Mouse (Mus musculus): ENCODE data around the gene Plk5. TPM values are rescaled to one million over a fixed set of nuclear protein-coding genes. Genes with fewer than 3 reads are reported as not detected.

Gene Plk5
- total and polyA plus RNA-seq, 3 experiments, result 0.19 TPM; not detected in 1

DNA sequence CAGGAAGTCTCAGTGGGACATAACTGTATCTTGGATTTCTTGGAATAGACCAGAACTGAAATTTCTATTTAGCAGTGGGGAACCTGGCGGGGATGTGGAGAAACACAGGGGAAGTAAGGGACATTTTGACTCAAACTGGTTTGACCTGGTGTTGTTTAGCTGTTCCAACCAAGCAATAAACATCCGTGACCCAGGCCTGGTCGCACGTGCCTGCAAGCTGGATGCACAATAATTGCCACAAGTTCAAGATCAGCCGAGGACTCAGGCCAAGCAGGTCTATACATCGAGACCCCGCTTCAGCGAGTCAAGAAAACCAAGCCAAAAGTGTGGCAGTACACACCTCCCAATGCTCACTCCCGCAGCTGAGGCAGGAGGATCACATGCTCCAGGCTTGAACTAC lies 15.7 kb downstream of the Plk5 start:
- Histone ChIP-seq H3K27me3 (ENCODE audit: control insufficient read depth in 1 of 2, insufficient read depth in 2 of 2, low read length in 2 of 2) (no peaks in the 10 kb centered on the region), H3K79me2 (ENCODE audit: control insufficient read depth, insufficient read depth, low read length, poor library complexity) (no peaks in the 10 kb centered on the region), H3K36me3 (ENCODE audit: control insufficient read depth in 1 of 2, insufficient read depth in 2 of 2, low read length in 2 of 2) (no peaks in the 10 kb centered on the region), H3K4me3 (ENCODE audit: control insufficient read depth in 1 of 2, insufficient read depth in 1 of 2, low read depth in 2 of 2, low read length in 2 of 2) (peak overlapping the region; percentile 56 to 73), H3K9me3 (replicated peaks; ENCODE audit: insufficient read depth, low read length) (no peaks in the 10 kb centered on the region), H3K27ac (ENCODE audit: control insufficient read depth, low read depth, low read length) (peak overlapping the region; percentile 8; the same call in 1 of the 2 replicates), H3K4me1 (ENCODE audit: control insufficient read depth in 1 of 2, insufficient read depth in 2 of 2, low read length in 2 of 2) (peaks cover 0 to 7% of the 10 kb centered on the region in 2 experiments; a peak in 1 of 4 replicates), H3K9ac (ENCODE audit: control insufficient read depth, low read depth, low read length, poor library complexity, severe bottlenecking) (peak overlapping the region; percentile 30)
- peak; percentile 59; the same call in 1 of the 2 replicates for TF ChIP-seq BHLHE40 (IDR thresholded peaks at IDR 0.05; ENCODE audit: borderline replicate concordance, low read depth, low read length)
- no peak for TF ChIP-seq ELF1 (IDR thresholded peaks at IDR 0.05; ENCODE audit: low read depth, low read length)
- 0 out of 2 replicates have a peak, but pooled peaks have one; percentile 63 for TF ChIP-seq MYC (IDR thresholded peaks at IDR 0.05; ENCODE audit: low read depth, low read length)
- DNase-seq (ENCODE audit: low read depth, low spot score), result peak; percentile 39

DNA sequence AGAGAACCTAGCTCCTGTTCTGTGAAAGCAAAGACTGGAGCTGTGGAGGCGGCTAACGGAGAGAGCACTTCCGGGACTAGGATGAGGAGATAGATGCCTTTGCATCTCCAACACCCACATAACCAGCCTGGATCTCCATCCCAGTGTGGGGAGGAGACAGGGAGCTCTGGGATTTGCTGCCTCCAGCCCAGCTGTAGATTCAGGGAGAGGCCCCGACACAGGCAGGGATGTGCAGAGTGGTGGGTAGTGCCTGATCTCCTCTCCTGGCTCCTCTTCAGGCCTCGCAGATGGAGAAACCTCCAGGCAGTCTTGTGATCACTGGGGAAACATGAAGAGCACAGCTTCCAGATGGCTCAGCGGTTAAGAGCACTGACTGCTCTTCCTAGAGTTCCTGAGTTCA lies 16.4 kb downstream of the Plk5 start:
- no peaks in the 10 kb centered on the region for H3K27me3 ChIP-seq (ENCODE audit: control insufficient read depth in 1 of 2, insufficient read depth in 2 of 2, low read length in 2 of 2)
- H3K9me3 ChIP-seq (replicated peaks; ENCODE audit: insufficient read depth, low read length), result no peaks in the 10 kb centered on the region
- no peak overlapping the region for H3K4me3 ChIP-seq (ENCODE audit: control insufficient read depth in 1 of 2, insufficient read depth in 1 of 2, low read depth in 2 of 2, low read length in 2 of 2)
- TF ChIP-seq ETS1 (IDR thresholded peaks at IDR 0.05; ENCODE audit: low read depth, low read length), result no peak
- TF ChIP-seq TBP (IDR thresholded peaks at IDR 0.05; ENCODE audit: low read depth, low read length), result no peak
- TF ChIP-seq RAD21 (IDR thresholded peaks at IDR 0.05; ENCODE audit: low read depth, low read length), result no peak
- H3K79me2 ChIP-seq (ENCODE audit: control insufficient read depth, insufficient read depth, low read length, poor library complexity), result no peaks in the 10 kb centered on the region
- no peak overlapping the region for H3K27ac ChIP-seq (ENCODE audit: control insufficient read depth, low read depth, low read length)
- H3K4me1 ChIP-seq (ENCODE audit: control insufficient read depth in 1 of 2, insufficient read depth in 2 of 2, low read length in 2 of 2), result peaks cover 0 to 7% of the 10 kb centered on the region in 2 experiments; a peak in 1 of 4 replicates
- DNase-seq (ENCODE audit: low read depth, low spot score), result no peak
- H3K9ac ChIP-seq (ENCODE audit: control insufficient read depth, low read depth, low read length, poor library complexity, severe bottlenecking), result peak overlapping the region; percentile 30
- H3K36me3 ChIP-seq (ENCODE audit: control insufficient read depth in 1 of 2, insufficient read depth in 2 of 2, low read length in 2 of 2), result no peaks in the 10 kb centered on the region

DNA sequence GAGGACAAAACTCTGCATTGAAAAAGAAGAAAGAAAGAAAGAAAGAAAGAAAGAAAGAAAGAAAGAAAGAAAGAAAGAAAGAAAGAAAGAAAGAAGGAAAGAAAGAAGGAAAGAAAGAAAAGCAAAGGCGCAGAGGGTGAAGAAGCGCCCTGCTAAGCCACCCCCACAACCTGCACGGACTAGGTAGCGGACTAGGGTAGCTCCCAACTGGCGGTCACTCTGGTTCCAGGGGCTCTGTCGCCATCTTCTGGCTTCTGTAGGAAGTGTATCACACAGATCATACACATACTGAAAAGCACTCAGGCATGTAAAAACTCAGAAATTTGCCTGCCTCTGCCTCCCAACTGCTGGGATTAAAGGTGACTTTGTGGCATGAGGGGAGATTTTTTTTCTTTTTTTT lies 17.8 kb downstream of the Plk5 start:
- DNase-seq (ENCODE audit: low read depth, low spot score), result peak; percentile 90
- Histone ChIP-seq H3K36me3 (ENCODE audit: control insufficient read depth in 1 of 2, insufficient read depth in 2 of 2, low read length in 2 of 2) (no peaks in the 10 kb centered on the region), H3K27me3 (ENCODE audit: control insufficient read depth in 1 of 2, insufficient read depth in 2 of 2, low read length in 2 of 2) (no peaks in the 10 kb centered on the region), H3K4me1 (ENCODE audit: control insufficient read depth in 1 of 2, insufficient read depth in 2 of 2, low read length in 2 of 2) (peaks cover 0 to 7% of the 10 kb centered on the region in 2 experiments; a peak in 1 of 4 replicates), H3K79me2 (ENCODE audit: control insufficient read depth, insufficient read depth, low read length, poor library complexity) (no peaks in the 10 kb centered on the region), H3K27ac (ENCODE audit: control insufficient read depth, low read depth, low read length) (no peak overlapping the region), H3K9ac (ENCODE audit: control insufficient read depth, low read depth, low read length, poor library complexity, severe bottlenecking) (no peak overlapping the region; the same call in 1 of the 2 replicates), H3K4me3 (ENCODE audit: control insufficient read depth in 1 of 2, insufficient read depth in 1 of 2, low read depth in 2 of 2, low read length in 2 of 2) (no peak overlapping the region), H3K9me3 (replicated peaks; ENCODE audit: insufficient read depth, low read length) (no peaks in the 10 kb centered on the region)
- TF ChIP-seq BHLHE40 (IDR thresholded peaks at IDR 0.05; ENCODE audit: borderline replicate concordance, low read depth, low read length) (0 out of 2 replicates have a peak, but pooled peaks have one; percentile 40), KAT2A (conservative IDR thresholded peaks at IDR 0.05; ENCODE audit: low read depth, low read length) (no peak), ZNF384 (IDR thresholded peaks at IDR 0.05; ENCODE audit: low read depth, low read length) (no peak), JUND (IDR thresholded peaks at IDR 0.05; ENCODE audit: low read depth, low read length) (0 out of 2 replicates have a peak, but pooled peaks have one; percentile 43), RCOR1 (IDR thresholded peaks at IDR 0.05; ENCODE audit: low read depth, low read length) (no peak), TCF12 (IDR thresholded peaks at IDR 0.05; ENCODE audit: low read depth, low read length) (no peak), ETS1 (IDR thresholded peaks at IDR 0.05; ENCODE audit: low read depth, low read length) (no peak), POLR2AphosphoS2 (IDR thresholded peaks at IDR 0.05; ENCODE audit: low read length) (no peak), MAFK (IDR thresholded peaks at IDR 0.05; ENCODE audit: borderline replicate concordance, low read depth, low read length) (no peak), USF1 (IDR thresholded peaks at IDR 0.05; ENCODE audit: low read depth, low read length) (no peak), POLR2A (IDR thresholded peaks at IDR 0.05; ENCODE audit: control insufficient read depth in 1 of 2, insufficient read depth in 1 of 2, low read depth in 1 of 2, low read length in 2 of 2, poor library complexity in 1 of 2) (no peak), TAL1 (IDR thresholded peaks at IDR 0.05; ENCODE audit: low read length) (no peak), MXI1 (IDR thresholded peaks at IDR 0.05; ENCODE audit: low read depth, low read length) (no peak), MEF2A (IDR thresholded peaks at IDR 0.05; ENCODE audit: extremely low read depth, insufficient replicate concordance, low read depth, low read length, poor library complexity, severe bottlenecking) (no peak), E2F4 (IDR thresholded peaks at IDR 0.05; ENCODE audit: borderline replicate concordance, low read depth, low read length) (no peak), GABPA (IDR thresholded peaks at IDR 0.05; ENCODE audit: low read depth, low read length) (no peak), ZC3H11A (IDR thresholded peaks at IDR 0.05; ENCODE audit: low read depth, low read length) (peak; percentile 83), ZMIZ1 (IDR thresholded peaks at IDR 0.05; ENCODE audit: low read depth, low read length) (no peak), SMC3 (IDR thresholded peaks at IDR 0.05; ENCODE audit: low read depth, low read length) (peak; percentile 83), SIN3A (IDR thresholded peaks at IDR 0.05; ENCODE audit: low read length) (peak; percentile 73; the same call in 1 of the 2 replicates), MYC (IDR thresholded peaks at IDR 0.05; ENCODE audit: low read depth, low read length) (0 out of 2 replicates have a peak, but pooled peaks have one; percentile 60), NRF1 (IDR thresholded peaks at IDR 0.05; ENCODE audit: insufficient read depth, low read depth, low read length, poor library complexity, severe bottlenecking) (no peak)
